Mouse (Mus musculus) erythroblast, embryonic 14.5 days (primary cell): ENCODE results near the gene Sppl3.

Experiments used
- GATA1 ChIP-seq: IDR thresholded peaks from 2 replicates; pipeline ENCODE4 v1.6.1; 2012; ENCODE audit warnings: low read length, inconsistent platforms, mixed read lengths
- TAL1 ChIP-seq: IDR thresholded peaks from 3 replicates; pipeline ENCODE4 v1.6.1; 2012; ENCODE audit warnings: low read length, inconsistent platforms, mixed read lengths

- TF ChIP-seq TAL1 (no peak), GATA1 (no peak)
These were observed 89.1 kb downstream of the Sppl3 start for GRCm38 (mm10) chr5:115099991-115100390.
